Mouse (Mus musculus) heart, adult 9 months (tissue): ENCODE results near the gene Lrmda.
A peak's percentile ranks its signal among the peaks of the same experiment; 100 is the strongest.

Experiments used
- DNase-seq, 2 experiments: peaks; one replicate each; pipeline ENCODE4 v3.0.0; 2022; ENCODE audit warnings: low spot score in 2 of 2

Gene Lrmda

GRCm38 (mm10) chr14:22155512-22156026 lies 136.1 kb downstream of the Lrmda start:
- DNase-seq: no peak

DNA sequence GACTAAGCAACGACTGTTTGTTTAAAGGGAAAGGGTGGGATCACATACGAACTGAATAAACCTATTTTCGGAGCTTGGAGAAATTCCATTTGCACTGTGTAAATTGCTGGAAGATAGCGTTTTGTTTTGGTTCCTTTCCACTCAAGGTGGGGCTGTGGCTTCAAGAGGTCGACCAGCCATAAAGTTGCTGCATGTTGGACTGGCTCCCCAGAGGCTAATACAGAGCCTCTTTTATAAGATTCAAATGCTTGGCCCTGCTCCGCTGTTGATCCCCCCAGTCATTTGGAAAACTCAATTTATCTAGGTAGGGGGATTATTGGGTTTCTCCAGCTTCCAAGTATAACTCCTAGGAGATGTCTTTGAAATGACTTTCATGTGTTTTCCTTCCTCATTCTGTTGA lies 137.5 kb downstream of the Lrmda start:
- DNase-seq: peak; percentile 10 to 11

DNA sequence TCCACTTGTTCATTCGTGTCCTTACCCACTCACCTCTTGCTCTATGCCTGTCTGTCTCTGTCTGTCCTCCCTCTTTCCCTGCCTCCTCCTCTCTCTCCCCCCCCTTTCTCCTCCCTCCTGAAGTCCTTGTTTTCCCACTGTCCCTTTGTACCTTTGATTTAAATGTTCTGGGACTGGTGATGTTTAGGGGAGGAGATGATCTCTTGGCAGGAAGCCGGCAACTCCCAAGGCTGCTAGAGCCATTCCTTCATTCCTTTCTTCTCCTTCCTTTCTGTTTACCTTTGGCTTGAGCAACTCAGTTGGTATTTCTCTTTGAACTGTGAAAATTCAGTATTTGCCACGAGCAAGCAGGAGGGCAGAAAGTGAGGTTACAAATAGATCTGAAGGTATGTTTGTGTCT lies 141.9 kb downstream of the Lrmda start:
- DNase-seq: no peak

- no peak for DNase-seq
Observed at GRCm38 (mm10) chr14:22167285-22167684, 147.8 kb downstream of the Lrmda start.

DNA sequence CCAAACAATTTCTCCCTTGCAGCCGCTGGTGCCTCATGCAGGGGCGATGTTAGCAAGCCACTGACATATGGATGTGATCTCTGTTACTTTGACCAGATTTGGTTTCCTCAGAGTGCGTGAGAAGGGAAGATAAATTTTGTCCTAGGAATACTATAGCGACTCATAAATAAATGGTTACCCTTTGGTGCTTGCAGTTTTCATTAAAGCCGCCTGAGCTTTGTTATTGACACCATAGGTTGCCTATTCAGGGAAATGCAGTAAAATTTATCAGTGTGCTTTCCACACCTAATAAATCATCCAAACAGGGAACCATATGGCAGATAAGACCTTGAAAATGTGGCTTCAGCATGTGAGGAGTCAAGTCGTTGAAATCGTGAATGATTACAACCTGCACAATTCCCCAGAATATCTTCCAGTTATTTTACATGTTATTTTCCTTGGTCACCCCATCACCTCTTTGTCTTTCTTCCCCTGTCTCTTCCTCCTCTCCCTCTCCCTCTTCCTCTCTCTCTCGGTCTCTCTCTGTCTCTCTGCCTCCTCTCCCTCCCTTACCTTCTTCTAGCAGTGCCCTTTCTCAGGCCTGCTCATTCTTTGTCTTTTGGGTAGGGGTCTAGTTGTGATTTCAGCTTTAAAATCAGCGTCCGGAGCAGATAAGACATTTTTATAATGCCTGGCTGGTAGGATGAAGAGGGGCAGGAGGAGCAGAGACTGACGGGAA lies 148.7 kb downstream of the Lrmda start:
- no peak for DNase-seq

GRCm38 (mm10) chr14:22168795-22169568 lies 149.5 kb downstream of the Lrmda start:
- no peak for DNase-seq

- DNase-seq: no peak
Observed at GRCm38 (mm10) chr14:22174757-22175156, 155.2 kb downstream of the Lrmda start.

DNA sequence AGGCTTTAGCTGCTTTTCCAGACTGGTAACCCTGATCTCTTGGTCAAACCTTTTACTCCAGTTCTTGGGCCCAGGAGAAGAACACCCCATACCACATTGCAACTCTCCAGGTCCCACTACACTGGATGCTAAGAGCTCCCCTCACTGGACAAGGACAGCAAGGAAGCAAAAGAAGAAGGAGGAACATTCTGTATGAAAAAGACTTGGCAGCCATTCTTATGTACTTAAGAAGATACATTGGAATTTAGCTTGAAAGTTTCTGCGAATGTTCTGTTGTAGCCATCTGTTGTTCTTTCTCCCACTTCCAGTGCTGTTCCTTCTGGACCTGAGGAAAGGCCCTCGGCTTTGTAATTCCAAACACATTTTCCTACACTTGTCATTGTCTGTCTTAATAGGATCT lies 160.2 kb downstream of the Lrmda start:
- DNase-seq: no peak

GRCm38 (mm10) chr14:22181508-22181907 lies 162.0 kb downstream of the Lrmda start:
- no peak for DNase-seq

- DNase-seq: no peak
Observed at GRCm38 (mm10) chr14:22183195-22183594, 163.7 kb downstream of the Lrmda start.

DNA sequence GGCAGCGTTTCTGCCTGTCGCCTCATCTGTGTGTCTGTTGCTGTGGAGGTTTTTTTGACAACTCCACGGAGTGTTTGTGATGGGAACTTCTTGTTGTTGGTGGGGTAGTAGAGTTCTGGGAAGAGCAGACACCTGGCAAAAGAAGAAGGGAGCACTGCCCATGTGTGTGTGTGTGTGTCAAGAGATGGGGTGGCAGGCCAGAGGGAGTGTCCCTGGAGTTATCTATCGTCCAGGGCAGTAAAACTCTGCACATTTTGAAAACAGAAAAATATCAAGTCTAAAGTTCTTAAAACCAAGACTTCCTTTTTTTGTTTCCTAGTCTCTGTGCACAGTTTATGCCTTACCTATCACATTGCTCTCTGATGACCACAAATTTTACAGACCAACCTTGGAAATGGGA lies 165.9 kb downstream of the Lrmda start:
- no peak for DNase-seq

- DNase-seq: no peak
Observed at GRCm38 (mm10) chr14:22190111-22190510, 170.6 kb downstream of the Lrmda start.

DNA sequence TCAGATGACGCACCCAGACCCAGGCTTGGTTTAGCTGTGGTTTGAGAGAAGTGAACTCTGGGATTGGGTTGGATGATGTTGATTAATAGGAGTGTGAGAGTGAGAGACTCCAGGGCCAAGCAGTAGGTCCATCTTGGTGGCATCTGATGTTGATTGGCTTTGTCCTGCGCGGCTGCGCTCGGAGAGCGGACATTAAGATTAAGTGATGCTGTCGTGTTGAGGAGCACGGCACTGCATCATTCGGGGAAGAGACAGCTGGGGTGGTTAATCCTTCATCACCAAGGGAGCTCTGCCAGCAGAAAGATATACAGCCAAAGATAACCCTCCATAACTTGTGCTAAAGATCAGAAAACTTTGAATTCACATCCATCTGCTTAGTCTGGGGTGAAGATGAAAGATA lies 172.7 kb downstream of the Lrmda start:
- no peak for DNase-seq

DNA sequence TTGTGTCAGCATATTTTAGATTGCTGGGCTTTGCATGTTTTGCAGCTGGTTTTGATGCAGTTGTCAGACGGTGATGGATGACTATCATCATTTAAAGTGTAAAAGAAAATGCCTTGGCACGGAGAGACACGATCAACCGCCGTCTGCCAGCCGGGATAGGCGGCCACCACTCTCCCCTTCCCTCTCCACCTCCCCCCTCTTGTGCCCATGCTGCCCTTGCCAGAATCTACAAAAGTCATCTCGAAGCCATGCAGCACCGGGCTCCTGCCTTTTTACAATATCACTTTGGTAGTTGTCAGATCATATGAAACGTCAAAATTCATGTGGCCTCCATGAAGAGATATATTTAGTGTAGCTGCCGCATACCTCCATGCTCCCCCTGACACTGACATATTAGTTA lies 178.5 kb downstream of the Lrmda start:
- no peak for DNase-seq

GRCm38 (mm10) chr14:22198641-22199425 lies 179.3 kb downstream of the Lrmda start:
- no peak for DNase-seq

DNA sequence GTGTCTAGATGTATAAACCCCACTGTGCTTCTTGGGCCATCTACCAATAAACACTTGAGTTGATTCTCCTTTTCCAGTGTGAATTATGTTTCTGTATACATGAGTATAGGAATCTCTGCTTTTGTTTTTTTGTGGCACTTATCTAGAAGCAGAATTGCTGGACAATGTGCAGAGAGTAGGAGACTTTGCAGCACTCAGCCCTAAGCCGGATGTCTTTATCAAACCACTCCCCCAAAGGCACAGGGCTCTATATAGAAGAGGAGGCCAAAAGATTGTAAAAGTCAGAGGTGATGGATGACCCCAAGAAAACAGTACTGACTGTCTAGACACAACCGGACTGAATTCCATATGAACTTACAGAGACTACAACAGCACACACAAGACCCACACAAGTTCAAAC lies 182.2 kb downstream of the Lrmda start:
- no peak for DNase-seq

- no peak for DNase-seq
Observed at GRCm38 (mm10) chr14:22210601-22211000, 191.1 kb downstream of the Lrmda start.

- no peak for DNase-seq
Observed at GRCm38 (mm10) chr14:22218183-22218582, 198.7 kb downstream of the Lrmda start.

GRCm38 (mm10) chr14:22222038-22222437 lies 202.5 kb downstream of the Lrmda start:
- DNase-seq: no peak

GRCm38 (mm10) chr14:22222574-22222973 lies 203.1 kb downstream of the Lrmda start:
- DNase-seq: no peak

- no peak for DNase-seq
Observed at GRCm38 (mm10) chr14:22226205-22226604, 206.7 kb downstream of the Lrmda start.

GRCm38 (mm10) chr14:22228253-22228968 lies 208.9 kb downstream of the Lrmda start:
- no peak for DNase-seq
